Mouse (Mus musculus) embryonic fibroblast, embryonic 13.5 days (primary cell): ENCODE measurements around the gene Rere.

Experiments
- CTCF ChIP-seq: IDR thresholded peaks from 2 replicates; pipeline ENCODE4 v1.5.1; 2011; ENCODE audit warnings: mild to moderate bottlenecking, control low read depth, low read length, moderate library complexity, borderline replicate concordance; ENCODE audit not compliant: insufficient read depth
- POLR2A ChIP-seq: IDR thresholded peaks from 2 replicates; pipeline ENCODE4 v1.6.1; 2011; ENCODE audit warnings: low read depth, mild to moderate bottlenecking, control low read depth, low read length, moderate library complexity

DNA sequence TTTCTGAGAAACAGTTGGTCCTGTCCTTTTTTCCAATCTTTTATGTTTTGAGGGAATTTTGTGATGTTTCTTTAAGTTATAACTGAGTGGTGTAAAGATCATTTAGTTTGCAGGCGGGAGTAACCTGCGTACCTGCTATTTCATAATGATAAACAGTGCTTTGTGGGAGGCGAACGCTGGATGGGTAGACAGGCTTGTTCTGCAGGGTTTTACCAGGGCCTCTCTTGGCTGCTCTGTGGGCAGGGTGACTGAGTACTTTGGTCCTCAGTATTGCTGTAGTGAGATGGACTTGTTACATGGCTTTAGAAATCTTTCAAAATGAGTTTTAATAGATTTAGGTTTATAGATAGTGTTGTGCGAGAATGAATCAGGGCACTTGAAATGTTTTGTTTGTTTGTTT lies 205.7 kb downstream of the Rere start:
- TF ChIP-seq POLR2A (no peak), CTCF (no peak)
